Mouse (Mus musculus) lung, postnatal 10 days (tissue): ENCODE results near the gene St6galnac3.
A peak's percentile ranks its signal among the peaks of the same experiment; 100 is the strongest.

ENCODE experiments used
- DNase-seq: peaks from one replicate; pipeline ENCODE4 v3.0.0; 2021

The St6galnac3 gene

DNA sequence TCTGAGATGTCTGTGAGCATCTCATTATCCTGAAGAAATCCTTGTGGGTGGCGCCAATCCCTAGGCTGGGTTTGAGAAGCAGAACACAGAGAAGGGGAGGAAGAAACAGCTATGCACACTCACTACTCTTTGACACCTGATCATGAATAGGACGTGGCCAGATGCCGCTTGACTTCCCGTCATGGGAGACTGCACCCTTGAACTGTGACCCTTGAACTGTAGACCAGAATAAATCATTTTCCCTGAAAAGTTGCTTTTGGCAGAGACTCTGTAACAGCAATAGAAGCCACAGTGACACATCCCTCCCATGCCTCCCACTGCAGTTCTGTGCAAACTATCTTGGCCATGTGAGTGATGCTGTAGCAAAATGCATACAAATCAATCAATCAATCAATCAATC is 267.3 kb downstream of the St6galnac3 start:
- DNase-seq, result no peak

DNA sequence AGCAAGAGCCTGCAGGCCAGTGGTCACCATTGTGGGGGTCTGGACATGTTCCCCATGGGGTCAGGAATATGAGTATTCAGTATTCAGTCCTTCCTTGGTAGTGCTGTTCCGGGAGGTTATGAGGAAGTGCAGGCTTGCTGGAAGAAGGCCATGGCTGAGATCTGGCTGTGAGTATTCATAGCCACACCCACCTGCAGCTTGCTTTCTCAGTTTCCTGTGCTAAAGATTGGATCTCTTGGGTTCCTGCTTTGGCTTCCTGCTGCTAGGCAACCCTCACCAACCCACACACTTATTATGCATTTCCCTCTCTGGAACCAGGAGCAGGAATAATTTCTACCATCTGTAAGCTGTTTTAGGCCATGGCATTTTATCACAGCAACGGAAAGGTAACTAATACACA is 267.8 kb downstream of the St6galnac3 start:
- peak; percentile 52 for DNase-seq

DNA sequence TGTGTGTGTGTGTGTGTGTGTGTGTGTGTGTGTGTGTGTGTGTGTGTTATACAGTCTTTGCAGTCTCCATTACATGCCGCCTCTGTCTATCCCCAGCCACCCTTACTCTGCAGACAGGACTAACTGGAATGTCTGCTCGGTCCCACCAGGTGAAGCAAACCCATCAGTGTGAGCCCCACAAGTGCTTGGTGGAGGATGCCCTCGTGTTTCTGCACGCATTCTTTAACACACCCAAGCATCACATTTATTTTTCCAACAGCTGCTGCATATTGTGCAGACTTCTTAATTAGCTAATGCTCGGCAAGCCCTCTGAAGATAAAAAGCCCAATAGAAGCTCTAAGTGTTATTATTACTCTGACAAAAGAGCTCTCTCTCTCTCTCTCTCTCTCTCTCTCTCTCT is 268.7 kb downstream of the St6galnac3 start:
- no peak for DNase-seq

DNA sequence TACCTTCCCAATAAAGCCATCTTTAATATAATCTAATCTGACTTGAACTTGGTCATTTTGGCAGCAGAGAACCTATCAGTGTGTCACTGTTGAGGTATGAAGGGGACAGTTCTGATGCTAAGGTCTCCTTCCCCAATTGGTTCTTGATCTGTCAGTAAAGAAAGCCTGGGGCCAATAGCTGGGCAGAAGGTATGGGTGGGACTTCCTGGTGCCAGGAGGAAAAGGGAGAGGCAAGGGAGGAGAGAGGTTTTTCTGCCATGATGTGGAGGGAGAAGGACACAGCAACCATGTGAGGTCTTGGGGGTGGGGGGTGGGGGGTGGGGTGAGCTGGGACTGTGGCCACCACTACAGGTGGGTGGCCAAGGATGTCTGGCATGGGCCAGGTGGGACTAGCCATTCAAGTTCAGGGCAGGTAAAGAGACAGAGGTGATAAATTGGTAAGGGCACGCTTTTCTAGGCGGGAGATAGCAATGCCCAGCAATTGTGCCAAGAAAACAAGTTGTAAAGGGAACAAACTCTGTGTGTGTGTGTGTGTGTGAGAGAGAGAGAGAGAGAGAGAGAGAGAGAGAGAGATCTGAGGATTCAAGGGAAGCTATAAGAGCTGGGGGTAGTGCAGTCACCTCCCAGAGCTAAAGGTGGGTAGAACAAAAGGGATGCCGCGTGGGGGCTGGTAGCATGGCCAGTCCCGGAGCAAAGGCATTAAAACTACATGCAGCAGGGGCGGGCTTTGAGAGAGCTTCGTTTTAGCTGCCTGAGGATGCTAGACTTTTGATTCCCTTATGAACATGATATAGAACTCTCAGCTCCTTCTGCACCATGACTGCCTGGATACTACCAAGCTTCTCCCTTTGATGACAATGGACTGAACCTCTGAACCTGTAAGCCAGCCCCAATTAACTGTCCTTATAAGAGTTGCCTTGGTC is 271.6 kb downstream of the St6galnac3 start:
- DNase-seq, result no peak

DNA sequence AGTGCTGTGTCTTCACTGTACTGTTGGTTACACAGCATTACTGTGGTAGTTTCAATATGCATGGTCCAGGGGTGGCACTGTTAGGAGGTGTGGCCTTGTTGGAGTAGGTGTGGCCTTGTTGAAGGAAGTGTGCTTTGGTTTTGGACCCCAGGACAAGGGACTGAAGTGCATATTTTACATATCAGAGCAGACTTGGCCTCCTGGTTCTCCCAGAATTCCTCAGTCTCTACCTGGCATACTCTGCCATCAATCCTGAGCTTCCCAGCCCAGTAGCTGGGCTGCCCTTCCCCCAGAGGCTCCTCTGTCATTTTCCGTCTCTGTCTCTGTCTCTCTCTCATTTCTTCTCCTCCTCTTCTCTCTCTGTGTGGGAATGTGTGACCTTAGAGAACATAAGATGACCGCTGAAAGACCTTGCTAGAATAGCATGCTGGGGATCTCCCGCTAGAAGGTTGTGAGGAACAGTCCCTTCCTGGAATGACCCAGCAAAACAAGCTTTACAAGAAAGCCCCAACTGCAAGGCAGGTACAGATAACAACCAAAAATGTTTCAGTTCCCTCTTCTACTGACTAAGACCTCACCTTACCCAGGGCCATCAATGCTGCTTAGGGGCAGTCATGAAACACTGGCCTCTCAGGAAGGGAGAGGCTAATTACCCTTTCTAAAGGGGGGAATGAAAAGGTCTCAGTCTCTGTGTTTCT is 272.5 kb downstream of the St6galnac3 start:
- no peak for DNase-seq

DNA sequence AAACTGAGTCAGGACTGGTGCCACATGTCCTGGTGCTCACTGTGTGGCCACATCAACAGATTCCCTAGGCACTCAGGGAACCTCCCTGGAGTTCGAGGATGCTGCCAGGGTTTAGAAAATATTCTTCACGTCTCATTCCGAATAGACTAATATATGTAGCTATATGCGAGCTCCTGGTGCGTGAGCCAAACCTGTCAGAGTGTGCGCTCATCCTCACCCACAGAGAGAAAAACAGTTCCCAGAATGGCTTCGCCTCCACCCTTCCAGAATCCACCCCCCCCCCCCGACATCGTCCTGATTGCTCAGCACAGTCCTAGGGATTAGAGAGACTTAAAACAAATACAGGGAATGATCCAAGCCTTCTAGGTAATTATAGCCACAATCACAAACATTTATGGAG is 283.6 kb downstream of the St6galnac3 start:
- no peak for DNase-seq

DNA sequence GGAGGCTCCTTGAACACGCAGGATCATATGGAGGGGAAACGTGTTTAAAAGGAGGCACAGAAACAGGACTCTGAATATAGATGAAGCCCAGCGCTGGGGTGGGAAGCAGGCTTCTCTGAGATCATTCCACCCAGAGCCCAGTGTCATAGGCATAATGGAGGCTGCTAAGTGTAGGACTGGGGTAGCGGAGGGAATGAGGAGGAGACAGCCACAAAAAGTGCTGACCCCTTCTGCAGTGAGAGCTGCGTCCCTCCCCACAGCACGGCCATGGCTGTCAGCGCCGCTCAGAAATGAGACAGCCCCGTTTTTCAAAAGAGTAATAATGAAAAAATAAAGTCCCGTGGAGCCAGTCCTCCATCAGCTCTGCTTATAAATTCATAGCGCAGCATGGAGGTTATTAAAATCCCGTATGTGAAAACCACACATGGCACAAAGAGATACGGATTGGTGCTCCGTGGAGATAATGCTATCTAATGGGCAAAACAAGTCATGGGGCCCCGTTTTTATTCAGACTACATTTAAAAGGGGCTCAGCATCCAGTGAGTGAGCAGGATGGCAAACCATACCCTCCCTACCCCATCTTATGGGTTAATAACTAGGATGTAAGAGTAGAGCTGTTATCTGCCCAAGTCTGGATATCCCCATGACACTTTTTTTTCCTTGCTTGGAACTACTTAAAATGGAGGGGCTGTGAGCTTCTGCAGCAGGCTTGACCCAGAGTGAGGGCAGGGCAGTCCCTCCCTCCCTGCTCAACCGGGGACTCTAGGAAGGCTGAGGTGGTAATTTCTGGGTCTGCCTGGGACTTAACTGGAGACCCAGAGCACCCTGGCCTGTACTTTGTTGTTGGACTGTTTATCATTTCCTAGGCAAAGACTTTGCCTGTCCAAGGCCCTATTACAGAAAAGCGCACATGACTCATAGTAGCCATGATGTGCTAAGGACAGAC is 288.6 kb downstream of the St6galnac3 start:
- DNase-seq, result no peak

DNA sequence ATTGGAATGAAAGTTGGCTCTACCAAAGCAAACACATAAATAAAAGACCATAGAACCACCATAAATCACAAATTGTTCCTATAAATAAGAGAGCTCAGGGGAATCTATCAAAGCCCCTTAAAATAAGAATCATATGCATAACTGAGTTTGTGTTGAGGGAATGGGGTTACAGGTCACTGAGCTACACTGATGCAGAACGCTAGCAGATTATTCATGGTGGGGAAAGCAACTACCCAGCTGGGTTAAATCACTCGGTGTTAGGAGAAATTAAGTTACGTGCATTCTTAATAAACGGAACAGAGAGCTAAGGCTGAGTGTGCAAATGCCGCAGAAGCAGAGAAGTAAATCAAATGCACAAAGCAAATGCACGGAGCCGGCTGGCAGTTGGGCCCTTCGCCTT is 292.0 kb downstream of the St6galnac3 start:
- DNase-seq, result no peak

DNA sequence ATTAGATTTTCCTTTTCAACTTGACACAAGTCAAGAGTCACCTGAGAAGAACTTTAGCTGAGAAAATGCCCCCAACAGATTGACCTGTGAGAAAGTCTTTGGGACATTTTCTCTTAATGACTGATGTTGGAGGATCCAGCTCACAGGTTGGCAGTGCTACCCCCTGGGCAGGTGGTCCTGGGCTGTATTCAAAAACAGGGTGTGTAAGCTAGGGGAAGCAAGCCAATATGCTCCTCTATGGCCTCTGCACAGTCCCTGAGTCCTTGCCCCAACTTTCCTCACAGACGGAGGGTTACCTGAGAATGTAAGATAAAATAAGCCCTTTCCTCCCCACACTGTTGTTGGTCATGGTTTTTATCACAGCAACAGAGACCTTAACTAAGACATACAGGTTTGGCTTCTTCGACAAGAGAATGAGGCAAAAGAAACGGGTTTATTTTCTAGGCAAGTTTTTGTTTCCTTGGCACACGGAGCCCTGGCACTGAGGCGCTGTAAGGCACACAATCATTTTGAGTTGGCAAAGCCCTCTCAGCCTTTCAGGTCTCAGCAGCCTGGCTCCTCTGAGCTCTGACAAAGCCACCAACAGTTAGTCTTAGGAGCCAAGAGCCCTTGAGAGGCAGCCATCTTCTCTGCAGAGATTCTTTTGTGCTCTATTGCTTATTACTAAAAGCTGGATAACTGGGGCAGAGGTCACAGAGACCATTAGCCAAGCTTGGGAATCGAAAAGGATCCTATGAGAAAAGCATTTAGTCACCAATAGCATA is 292.7 kb downstream of the St6galnac3 start:
- DNase-seq, result no peak

DNA sequence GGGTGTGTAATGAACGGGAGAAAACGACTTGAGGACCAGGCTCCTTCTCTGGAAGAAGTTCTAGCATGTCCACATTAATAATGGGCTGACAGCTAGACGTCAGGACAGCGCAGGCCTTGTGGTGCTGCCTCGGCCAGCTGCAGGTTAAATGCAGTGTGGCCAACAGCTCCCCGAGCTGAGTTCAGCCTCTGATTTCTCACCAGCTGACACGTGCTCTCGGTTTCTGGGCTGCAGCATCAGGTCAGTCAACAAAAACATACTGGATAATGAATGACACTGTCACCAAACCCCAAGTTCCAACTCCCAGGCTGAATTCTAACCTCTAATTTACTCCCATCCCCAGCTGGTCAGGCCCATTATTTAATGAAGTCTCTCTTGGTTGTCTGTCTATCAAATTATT is 295.1 kb downstream of the St6galnac3 start:
- no peak for DNase-seq

DNA sequence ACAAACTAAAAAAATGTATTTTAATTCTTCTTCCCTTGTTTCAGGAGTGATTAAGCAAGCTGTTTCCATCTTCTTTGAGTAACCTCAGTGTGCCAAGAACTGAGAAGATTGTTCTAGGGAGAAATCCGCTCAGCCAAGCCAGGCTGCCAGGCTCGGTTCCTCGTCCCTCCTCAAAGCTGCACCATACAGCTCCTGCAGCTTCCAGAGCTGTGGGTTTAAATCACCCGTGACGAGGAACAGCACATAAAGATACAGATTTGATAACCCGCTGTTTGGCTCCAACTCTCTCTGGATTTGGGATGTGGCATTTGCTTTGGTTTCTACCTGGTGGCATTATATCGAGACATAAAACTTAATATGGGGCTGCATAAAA is 303.1 kb downstream of the St6galnac3 start:
- no peak for DNase-seq

DNA sequence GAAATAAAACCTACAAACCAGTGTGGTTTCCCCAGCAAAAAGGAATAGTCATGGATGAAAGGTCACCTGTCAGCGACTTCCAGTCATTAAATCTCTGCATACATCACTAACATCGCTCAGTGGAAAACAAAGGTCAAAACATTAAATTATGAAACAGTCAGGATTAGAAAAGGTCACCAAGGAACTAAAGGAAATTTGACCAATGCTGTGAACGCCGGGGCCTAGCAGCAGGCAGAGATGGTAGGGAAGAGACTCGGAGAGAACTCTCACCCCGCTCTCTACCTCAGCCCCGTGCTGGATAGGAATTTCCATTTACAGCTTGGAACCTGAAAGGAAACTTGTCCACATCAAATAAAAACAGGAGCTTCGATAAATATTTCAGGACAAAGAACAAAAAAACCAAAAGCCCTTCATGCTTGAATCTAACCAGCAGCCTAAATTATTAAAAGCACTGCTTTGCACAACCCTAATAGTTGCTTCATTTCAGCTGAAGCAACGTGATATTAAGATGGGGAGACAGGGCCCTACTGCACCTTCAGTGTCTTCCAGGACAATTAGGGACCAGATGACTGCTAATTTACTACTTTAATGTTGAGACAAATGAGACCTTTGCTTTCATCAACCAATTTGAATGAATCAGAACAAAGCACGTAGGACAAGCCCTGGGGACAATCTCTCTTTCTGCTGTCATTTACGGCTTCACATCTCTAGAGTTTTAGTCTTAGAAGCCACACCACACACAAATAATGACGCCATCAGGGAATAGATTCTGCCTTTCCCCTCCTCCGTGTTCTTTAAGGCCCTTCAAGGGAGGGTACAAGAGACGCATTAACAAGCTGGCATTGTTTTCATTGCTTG is 303.7 kb downstream of the St6galnac3 start:
- DNase-seq, result no peak

DNA sequence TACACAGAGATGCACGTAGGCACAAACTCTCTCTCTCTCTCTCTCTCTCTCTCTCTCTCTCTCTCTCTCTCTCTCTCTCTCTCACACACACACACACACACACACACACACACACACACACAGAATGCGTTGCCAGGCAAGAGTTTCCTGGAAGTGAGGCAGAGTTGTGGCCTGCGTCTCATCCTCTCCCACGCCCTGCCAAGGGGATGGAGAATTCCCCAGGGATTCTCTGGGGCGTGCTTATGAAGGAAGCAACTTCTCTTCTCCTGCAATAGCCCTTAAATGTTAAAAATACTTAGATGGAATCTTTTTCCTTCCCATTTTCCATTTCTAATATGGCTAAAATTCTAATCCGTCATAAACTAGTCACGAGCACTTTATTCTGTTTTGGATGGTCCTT is 305.6 kb downstream of the St6galnac3 start:
- peak; percentile 32 for DNase-seq

DNA sequence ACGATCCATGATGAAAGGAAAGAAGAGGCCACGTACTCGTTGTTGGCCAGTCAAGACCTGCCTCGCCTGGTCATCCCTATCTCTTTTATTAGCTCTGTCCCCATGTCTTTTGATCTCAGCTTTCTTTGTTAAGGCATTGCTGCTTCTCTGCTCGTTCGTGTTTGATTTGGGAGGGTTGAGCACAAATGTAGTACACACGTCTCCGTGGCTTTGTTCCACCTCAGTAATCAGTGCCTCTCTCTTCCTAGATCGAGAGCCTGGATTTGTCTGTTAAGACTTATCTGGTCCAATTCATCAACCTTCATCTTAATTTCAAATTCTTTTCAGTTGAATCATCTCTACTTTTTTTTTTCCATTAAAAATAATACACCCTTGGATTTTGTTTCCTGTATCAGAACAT is 308.0 kb downstream of the St6galnac3 start:
- no peak for DNase-seq

DNA sequence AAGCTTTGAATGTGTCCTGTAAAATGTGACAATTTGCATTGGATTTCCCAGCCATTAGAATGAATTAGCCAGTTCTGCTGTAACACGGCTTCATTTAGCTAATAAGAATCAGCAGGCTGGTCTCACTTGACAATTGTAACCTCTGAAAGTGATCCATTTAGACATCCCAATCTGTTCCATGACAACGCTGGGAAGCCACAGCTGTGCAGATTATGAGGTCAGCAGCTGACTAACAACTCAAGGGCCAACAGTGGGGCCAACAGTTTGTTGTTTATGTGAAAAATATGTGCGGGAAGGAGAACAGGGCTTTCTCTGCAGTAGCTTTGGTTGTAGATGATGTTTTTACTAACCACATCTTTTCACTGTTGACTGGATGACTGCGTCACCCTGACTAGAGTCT is 308.6 kb downstream of the St6galnac3 start:
- no peak for DNase-seq

DNA sequence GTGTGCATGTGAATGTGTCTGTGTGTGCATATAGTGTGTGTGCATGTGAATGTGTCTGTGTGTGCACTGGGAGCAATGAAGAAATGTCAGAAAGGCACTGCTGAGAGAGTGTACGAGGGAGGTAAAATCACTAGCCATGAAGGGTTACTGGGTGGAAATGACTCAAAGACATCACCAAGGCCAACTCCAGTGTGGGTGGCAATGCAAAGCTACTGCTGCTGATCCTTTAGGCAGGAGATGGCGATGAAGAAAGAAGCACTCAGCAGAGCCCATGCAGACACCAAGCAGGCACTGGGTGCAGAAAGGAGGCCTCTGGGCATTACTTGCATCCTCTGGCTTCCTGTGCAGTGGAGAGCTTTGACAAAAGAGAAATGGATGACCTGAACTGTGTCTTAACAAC is 310.8 kb downstream of the St6galnac3 start:
- no peak for DNase-seq

DNA sequence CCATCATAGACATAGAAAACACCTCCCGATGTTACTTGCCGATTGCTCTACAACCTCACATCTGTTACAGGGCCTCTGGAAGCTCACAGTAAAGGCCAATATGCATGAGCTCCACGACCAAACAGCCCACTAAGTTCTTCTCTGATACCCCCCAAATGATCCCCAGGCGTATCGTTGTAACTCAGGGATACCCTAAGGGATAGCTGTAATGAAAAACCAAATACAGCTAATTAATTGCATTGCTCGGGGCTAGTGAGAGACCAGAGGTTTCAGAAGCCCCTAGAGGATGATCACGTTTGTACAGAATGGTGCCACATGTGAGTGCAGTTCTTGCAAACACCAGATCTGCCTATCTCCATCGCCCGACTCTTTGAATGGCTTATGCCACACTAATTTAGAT is 315.7 kb downstream of the St6galnac3 start:
- no peak for DNase-seq

DNA sequence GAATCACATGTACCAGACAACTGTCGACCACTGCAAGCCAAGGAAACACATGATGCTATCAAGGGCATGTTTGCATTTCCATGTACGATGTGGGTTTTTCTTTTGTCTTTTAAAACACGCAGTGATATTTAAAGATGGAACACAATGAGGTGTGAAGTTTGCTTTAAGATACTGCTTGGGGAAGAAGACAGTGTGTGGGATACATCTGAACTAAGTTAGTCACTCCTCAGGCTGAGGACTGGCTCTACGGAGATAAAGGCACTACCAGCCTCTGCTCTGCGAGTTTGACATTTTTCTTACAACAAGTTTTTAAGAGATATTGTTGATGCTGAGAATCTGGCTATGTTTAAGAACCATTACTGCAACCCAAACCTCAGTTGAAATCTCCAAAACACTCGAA is 316.6 kb downstream of the St6galnac3 start:
- DNase-seq, result no peak

DNA sequence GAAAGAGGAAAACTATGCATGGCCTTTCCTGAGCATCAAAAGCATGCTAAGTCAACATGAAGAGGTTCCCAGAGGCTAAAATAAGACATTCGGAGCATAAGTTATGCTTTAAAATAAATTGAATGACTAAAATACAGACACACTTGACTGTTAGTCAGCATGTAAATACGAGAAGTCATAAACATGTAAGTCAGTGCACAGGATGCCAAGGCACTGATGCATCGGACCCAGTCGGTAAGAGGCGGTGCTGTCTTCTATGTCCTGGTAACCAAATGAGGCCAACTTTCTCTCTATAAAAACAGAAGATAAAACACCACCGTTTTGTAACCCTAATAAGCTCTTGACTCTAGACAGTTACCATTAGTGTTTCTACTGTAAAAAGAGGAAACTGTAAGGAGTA is 317.3 kb downstream of the St6galnac3 start:
- no peak for DNase-seq

DNA sequence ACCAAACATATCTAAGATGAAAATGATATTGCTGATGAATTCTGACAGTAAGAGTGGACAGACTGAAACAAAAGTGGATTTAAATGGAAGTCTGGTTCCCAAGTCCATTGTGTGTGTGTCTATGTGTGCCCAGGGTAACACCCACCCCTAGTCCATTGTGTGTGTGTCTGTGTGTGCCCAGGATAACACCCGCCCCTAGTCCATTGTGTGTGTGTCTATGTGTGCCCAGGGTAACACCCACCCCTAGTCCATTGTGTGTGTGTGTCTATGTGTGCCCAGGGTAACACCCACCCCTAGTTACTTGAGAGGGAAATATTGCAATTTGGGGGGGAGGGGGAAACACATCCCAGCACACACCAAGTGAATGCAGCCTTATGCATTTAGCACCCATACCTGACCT is 318.1 kb downstream of the St6galnac3 start:
- DNase-seq, result no peak

DNA sequence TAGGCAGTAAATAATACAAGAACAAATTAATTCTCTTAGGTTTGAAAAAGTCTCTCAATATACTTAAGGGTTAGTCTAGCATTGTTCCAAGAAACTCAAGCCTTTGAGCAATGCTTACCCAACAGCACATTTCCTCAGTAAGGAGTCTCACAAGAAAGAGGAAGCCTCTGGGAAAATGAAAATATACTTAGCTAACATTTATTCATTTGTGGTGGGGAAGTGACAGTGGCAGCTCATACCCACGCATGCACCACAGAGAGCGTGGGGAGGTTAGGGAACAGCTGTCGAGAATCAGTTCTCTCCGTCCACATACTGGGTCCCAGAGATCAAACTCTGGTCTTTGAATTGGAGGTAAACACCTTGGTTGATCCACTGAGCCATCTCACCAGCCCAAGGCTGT is 318.8 kb downstream of the St6galnac3 start:
- DNase-seq, result no peak

DNA sequence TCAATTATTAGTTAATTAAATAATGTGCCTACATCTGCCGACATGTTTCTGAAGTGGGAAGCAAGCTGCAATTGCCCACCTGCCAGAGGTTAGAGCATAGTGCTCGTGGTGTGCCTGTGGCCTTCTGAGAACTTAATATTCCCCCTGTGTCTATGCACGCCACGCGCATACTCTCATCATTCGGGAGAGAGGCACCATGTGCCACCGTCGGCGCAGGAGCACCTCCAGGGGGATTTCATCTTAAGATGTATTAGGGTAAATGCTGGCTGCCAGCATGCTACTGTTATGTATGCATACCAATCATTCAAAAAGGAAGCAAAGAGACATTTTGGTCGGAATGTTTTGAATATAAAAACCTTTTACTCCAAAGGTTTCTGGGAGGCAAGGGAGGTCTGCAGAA is 319.3 kb downstream of the St6galnac3 start:
- no peak for DNase-seq
